Mouse (Mus musculus) forebrain, embryonic 15.5 days (tissue): ENCODE data around the gene Vars. TPM values are rescaled to one million over a fixed set of nuclear protein-coding genes. Genes with fewer than 3 reads are reported as not detected.
"Not testable (repeated sequence)": the region's sequence is repeated elsewhere in the genome, so short reads cannot be mapped to it uniquely, and the experiment has no call there.

Experiments used
- ATAC-seq: fragments of 200-750 bp; cut with Nextera tagmentation; replicated peaks from 2 replicates; pipeline ENCODE4 v1.8.0; 2017; ENCODE audit warnings: mild to moderate bottlenecking, moderate TSS enrichment, moderate library complexity
- H3K27ac ChIP-seq: fragments of 300-500 bp; sonication (generic); replicated peaks from 2 replicates; pipeline ENCODE4 v1.5.1; 2015; ENCODE audit warnings: mild to moderate bottlenecking, inconsistent platforms
- H3K27me3 ChIP-seq: fragments of 300-500 bp; sonication (generic); 2 replicates; pipeline ENCODE4 v1.6.1; 2015; ENCODE audit warnings: inconsistent platforms
- H3K36me3 ChIP-seq: fragments of 300-500 bp; sonication (generic); 2 replicates; pipeline ENCODE4 v1.6.1; 2015; ENCODE audit warnings: mild to moderate bottlenecking, inconsistent platforms
- H3K4me1 ChIP-seq: fragments of 300-500 bp; sonication (generic); 2 replicates; pipeline ENCODE4 v1.6.1; 2015; ENCODE audit warnings: inconsistent platforms
- H3K4me2 ChIP-seq: fragments of 300-500 bp; sonication (generic); replicated peaks from 2 replicates; pipeline ENCODE4 v1.6.1; 2015; ENCODE audit warnings: mild to moderate bottlenecking, inconsistent platforms
- H3K4me3 ChIP-seq: fragments of 300-500 bp; sonication (generic); 2 replicates; pipeline ENCODE4 v1.5.1; 2015; ENCODE audit warnings: mild to moderate bottlenecking, inconsistent platforms
- H3K9ac ChIP-seq: fragments of 300-500 bp; sonication (generic); replicated peaks from 2 replicates; pipeline ENCODE4 v1.6.1; 2015; ENCODE audit warnings: mild to moderate bottlenecking, inconsistent platforms
- H3K9me3 ChIP-seq: fragments of 300-500 bp; sonication (generic); 2 replicates; pipeline ENCODE4 v1.6.1; 2016; ENCODE audit warnings: inconsistent platforms
- WGBS: fragments of 180-500 bp; shearing (Covaris S2); methylation state at CpG from one replicate; pipeline ENCODE4 v1.1.7; 2015; ENCODE audit warnings: mixed read lengths; 5-methylcytosine and 5-hydroxymethylcytosine counted together
- polyA plus RNA-seq: library from polyadenylated mRNA; unstranded; fragments of >200 nt; fragmentation: Nextera tagmentation; extraction: Ambion mirVana; gene quantifications from 2 replicates; pipeline ENCODE4 v1.2.1, GENCODE M21; 2015

Gene Vars
- polyA plus RNA-seq, 1 experiment from 2014 or later, result 82.9 TPM

- ATAC-seq, result no peak
- Histone ChIP-seq H3K9me3 (no peaks in the 10 kb centered on the region), H3K4me2 (no peak overlapping the region; the same call in 1 of the 2 replicates), H3K27ac (no peak overlapping the region), H3K4me1 (peaks cover 24% of the 10 kb centered on the region), H3K4me3 (no peak overlapping the region), H3K36me3 (no peaks in the 10 kb centered on the region), H3K9ac (no peak overlapping the region), H3K27me3 (no peaks in the 10 kb centered on the region)
- WGBS, result 86% methylated on average over 5 of the region's 5 CpGs
Observed at GRCm38 (mm10) chr17:34997142-34997483, 3.7 kb upstream of the Vars start.

DNA sequence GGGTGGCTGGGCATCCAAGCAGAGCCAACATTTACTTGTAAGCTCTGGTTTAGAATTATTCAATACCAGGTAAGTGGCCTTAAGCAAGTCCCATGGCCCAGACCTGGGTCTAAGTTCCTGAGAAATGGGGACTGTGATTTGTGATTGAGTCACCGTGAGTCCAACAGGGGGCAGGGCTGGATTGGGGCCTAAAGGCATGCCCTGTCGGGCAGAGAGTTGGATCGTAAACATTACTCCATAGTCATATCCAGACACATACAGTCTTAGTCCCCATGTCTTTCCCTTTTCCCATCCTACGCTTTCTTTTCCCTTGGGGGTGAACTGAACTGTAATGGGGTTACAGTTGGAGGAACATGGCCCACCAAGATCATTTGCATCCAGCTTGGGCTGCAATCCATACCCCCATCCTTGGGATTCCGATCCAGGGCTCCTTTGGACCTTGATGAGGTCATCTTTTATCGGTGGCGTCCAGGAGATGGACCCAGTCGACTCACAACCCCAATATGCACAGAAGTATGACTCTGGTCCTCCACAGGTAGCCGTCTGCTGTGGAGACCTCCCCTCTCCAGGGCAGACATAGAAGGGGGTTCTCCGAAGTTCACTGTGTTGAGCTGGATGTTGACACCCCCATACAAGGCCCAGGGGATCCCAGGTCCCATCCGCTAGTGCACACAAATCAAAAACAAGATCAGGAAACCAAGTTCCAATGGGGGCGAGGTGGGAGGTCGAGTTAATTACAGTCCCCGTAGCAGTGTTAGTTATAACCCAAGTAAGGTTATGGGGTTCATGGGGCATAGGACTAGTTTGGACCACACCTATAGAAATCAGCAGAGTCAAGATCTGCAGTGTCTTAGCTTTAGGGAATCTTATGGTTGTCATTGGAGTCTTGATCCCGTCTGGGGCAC is 2.0 kb upstream of the Vars start:
- Histone ChIP-seq H3K27ac (no peak overlapping the region), H3K36me3 (no peaks in the 10 kb centered on the region), H3K4me3 (peak overlapping the region; percentile 32; the same call in 1 of the 2 replicates), H3K9ac (no peak overlapping the region), H3K9me3 (no peaks in the 10 kb centered on the region), H3K4me1 (peaks cover 38% of the 10 kb centered on the region), H3K27me3 (no peaks in the 10 kb centered on the region), H3K4me2 (peak overlapping the region; percentile 97; the same call in 1 of the 2 replicates)
- 93% methylated on average over 15 of the region's 15 CpGs for WGBS
- ATAC-seq, result no peak

- H3K27ac ChIP-seq, result peak overlapping the region; percentile 98
- H3K36me3 ChIP-seq, result peaks cover 13% of the 10 kb centered on the region
- 22% methylated on average over 30 of the region's 32 CpGs for WGBS
- H3K4me1 ChIP-seq, result peaks cover 38% of the 10 kb centered on the region
- H3K9me3 ChIP-seq, H3K27me3 ChIP-seq, ATAC-seq: not testable (repeated sequence)
- H3K4me3 ChIP-seq, result peak overlapping the region; percentile 79
- H3K4me2 ChIP-seq, result peak overlapping the region; percentile 97
- peak overlapping the region; percentile 89 for H3K9ac ChIP-seq
Observed at GRCm38 (mm10) chr17:34999871-35000716, 693 bp upstream of the Vars start.

DNA sequence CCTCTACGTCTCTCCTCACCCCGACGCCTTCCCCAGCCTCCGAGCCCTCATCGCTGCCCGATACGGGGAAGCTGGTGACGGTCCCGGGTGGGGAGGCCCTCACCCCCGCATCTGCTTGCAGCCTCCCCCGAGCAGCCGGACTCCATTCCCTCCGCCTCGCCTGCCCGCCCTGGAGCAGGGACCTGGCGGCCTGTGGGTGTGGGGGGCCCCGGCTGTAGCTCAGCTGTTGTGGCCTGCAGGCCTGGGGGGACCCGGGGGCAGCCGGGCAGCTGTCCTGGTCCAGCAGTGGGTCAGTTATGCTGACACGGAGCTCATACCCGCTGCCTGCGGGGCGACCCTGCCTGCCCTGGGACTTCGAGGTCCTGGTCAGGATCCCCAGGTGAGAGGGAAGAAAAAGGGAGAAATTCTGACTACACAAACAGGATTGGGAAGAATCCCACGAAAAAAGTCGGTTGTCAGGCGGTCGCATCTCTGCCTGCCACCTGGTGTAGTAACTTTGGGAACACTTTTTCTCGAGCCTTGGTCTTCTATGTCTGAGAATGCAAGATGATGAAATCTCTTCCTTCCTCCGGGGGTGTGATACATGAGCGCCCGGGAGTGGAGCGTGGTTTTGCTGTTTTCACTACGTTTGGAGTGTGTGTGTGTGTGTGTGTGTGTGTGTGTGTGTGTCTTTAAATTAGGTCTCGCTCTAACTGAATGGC is 815 bp downstream of the Vars start:
- Histone ChIP-seq H3K27ac (peak overlapping the region; percentile 98), H3K9ac (peak overlapping the region; percentile 89), H3K27me3 (no peaks in the 10 kb centered on the region), H3K36me3 (peaks cover 26% of the 10 kb centered on the region), H3K4me1 (peaks cover 38% of the 10 kb centered on the region), H3K4me3 (peak overlapping the region; percentile 79), H3K9me3 (no peaks in the 10 kb centered on the region), H3K4me2 (peak overlapping the region; percentile 97)
- under 1% methylated on average over 35 of the region's 35 CpGs for WGBS
- peak; percentile 6; the same call in 1 of the 2 replicates for ATAC-seq

DNA sequence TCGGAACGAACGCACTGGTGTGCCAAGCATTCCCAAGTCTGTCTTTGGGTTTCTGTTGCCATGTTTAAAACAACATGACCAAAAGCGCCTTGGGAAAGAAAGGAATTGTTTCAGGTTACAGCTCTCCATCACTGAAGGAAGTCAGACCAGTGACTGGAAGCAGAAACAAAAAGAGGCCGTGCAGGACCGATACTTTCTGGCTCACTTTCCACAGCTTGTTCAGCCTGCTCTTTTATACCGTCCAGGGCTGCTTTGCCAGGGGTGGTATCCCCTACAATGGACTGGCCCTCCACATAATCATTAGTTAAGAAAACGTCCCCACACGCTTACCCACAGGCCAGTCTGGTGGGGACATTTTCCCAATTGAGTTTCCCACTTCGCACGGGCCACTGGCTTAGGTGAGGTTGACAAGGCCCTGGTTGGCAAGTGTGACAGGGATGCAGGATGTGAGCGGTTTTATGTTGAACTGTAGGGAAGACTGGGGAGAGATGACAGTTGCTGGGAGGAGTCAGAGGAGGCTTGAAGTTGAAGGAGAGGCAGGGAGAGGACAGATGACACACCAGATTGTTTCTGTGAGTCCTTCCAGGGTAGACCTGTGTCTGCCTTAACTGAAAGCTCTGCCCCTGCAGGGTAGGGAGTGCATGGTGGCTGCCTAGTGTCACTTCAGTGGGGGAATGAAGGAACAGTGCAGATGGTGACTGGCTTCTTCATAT is 1.5 kb downstream of the Vars start:
- Histone ChIP-seq H3K4me3 (peak overlapping the region; percentile 79), H3K27me3 (no peaks in the 10 kb centered on the region), H3K4me2 (peak overlapping the region; percentile 97), H3K9ac (peak overlapping the region; percentile 89), H3K27ac (peak overlapping the region; percentile 98), H3K9me3 (no peaks in the 10 kb centered on the region), H3K4me1 (peaks cover 38% of the 10 kb centered on the region), H3K36me3 (peaks cover 32% of the 10 kb centered on the region)
- WGBS, result 5% methylated on average over 12 of the region's 12 CpGs
- ATAC-seq, result no peak

GRCm38 (mm10) chr17:35003022-35003838 is 2.4 kb downstream of the Vars start:
- ATAC-seq, result no peak
- peaks cover 40% of the 10 kb centered on the region for H3K36me3 ChIP-seq
- peaks cover 38% of the 10 kb centered on the region for H3K4me1 ChIP-seq
- no peaks in the 10 kb centered on the region for H3K9me3 ChIP-seq
- no peak overlapping the region for H3K4me3 ChIP-seq
- no peak overlapping the region for H3K27ac ChIP-seq
- 76% methylated on average over 9 of the region's 9 CpGs for WGBS
- peak overlapping the region; percentile 2; the same call in 1 of the 2 replicates for H3K9ac ChIP-seq
- H3K27me3 ChIP-seq, result no peaks in the 10 kb centered on the region
- H3K4me2 ChIP-seq, result peak overlapping the region; percentile 97

- 94% methylated on average over 17 of the region's 17 CpGs for WGBS
- Histone ChIP-seq H3K4me3 (no peak overlapping the region), H3K4me1 (peaks cover 30% of the 10 kb centered on the region), H3K4me2 (no peak overlapping the region), H3K27me3 (no peaks in the 10 kb centered on the region), H3K9ac (no peak overlapping the region), H3K9me3 (no peaks in the 10 kb centered on the region), H3K27ac (no peak overlapping the region), H3K36me3 (peaks cover 50% of the 10 kb centered on the region)
- no peak for ATAC-seq
Observed at GRCm38 (mm10) chr17:35004075-35004717, 3.4 kb downstream of the Vars start.

DNA sequence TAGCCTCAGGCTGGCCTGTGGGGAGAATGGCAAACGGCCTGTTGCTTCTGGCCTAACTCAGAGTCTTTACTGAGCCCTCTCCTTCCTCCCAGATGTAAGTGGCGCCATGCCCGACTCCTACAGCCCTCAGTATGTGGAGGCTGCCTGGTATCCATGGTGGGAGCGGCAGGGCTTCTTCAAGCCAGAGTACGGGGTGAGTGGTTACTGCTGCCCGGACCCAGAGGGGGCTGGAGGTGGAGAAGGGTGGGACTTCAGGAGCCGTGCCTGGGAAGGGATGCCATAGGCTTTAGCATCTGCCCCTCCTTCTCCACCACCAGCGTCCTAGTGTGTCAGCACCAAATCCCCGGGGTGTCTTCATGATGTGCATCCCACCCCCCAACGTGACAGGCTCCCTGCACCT is 4.4 kb downstream of the Vars start:
- no peak overlapping the region for H3K4me2 ChIP-seq
- H3K4me1 ChIP-seq, result peaks cover 22% of the 10 kb centered on the region
- H3K36me3 ChIP-seq, result peaks cover 56% of the 10 kb centered on the region
- no peak for ATAC-seq
- no peak overlapping the region for H3K4me3 ChIP-seq
- H3K27me3 ChIP-seq, result no peaks in the 10 kb centered on the region
- no peaks in the 10 kb centered on the region for H3K9me3 ChIP-seq
- H3K9ac ChIP-seq, result no peak overlapping the region
- H3K27ac ChIP-seq, result no peak overlapping the region
- 93% methylated on average over 10 of the region's 10 CpGs for WGBS

DNA sequence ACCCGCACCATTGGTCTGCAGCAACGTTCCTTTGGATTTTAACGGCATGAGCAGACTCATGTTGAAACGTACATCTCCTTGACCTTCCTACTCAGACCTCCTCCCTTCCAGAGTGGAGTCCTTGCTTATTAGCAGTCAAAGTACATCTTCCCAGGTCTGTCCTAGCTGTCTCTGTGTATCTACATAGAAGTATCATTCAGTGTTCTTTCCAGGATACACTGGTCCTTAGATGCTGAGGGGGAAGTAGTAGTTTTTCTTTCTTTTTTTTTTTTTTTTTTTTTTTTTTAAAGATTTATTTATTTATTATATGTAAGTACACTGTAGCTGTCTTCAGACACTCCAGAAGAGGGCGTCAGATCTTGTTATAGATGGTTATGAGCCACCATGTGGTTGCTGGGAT is 5.1 kb downstream of the Vars start:
- WGBS, result 92% methylated on average over 5 of the region's 5 CpGs
- H3K36me3 ChIP-seq, result peaks cover 64% of the 10 kb centered on the region
- ATAC-seq, H3K4me2 ChIP-seq, H3K27me3 ChIP-seq, H3K9ac ChIP-seq, H3K4me3 ChIP-seq, H3K27ac ChIP-seq, H3K9me3 ChIP-seq: not testable (repeated sequence)
- peaks cover 21% of the 10 kb centered on the region for H3K4me1 ChIP-seq

DNA sequence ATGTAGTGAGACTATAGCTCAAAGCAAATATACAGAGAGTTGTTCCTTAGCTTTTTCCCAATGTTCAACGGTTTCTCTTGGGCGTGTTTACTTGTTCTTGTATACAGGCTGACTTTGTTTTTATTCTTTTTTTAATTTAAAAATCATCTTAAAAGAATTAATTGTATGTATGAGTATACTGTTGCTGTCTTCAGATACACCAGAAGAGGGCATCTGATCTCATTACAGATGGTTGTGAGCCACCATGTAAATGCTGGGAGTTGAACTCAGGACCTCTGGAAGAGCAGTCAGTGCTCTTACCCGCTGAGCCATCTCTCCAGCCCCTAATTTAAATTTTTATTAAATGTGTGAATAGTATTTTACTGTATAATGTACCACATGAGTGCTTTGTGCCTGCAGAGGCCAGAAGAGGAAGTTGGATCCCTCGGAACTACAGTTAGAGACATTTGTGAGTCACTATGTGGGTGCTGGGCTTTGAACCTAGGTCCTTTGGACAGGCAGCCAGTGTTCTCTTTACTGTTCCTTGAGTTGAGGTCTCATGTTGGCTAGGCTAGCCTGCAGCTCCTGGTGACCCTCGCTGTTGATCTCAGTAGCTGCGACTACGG is 6.7 kb downstream of the Vars start:
- peaks cover 11% of the 10 kb centered on the region for H3K4me1 ChIP-seq
- H3K4me2 ChIP-seq, result no peak overlapping the region
- no peak overlapping the region for H3K9ac ChIP-seq
- H3K9me3 ChIP-seq, result no peaks in the 10 kb centered on the region
- ATAC-seq, result no peak
- H3K27me3 ChIP-seq, result no peaks in the 10 kb centered on the region
- 95% methylated on average over 7 of the region's 7 CpGs for WGBS
- no peak overlapping the region for H3K27ac ChIP-seq
- H3K36me3 ChIP-seq, result peaks cover 79% of the 10 kb centered on the region
- H3K4me3 ChIP-seq, result no peak overlapping the region
